Mouse (Mus musculus): Measurements from ENCODE around the gene Nkapd1.

The Nkapd1 gene

GRCm38 (mm10) chr9:50601536-50601935 is 15.7 kb downstream of the Nkapd1 start:
- DNase-seq: no peak

GRCm38 (mm10) chr9:50596973-50597372 is 20.3 kb downstream of the Nkapd1 start:
- DNase-seq: no peak

- DNase-seq: no peak
Measured at GRCm38 (mm10) chr9:50594794-50595417, 22.4 kb downstream of the Nkapd1 start.

- no peak for DNase-seq
Measured at GRCm38 (mm10) chr9:50593544-50593943, 23.7 kb downstream of the Nkapd1 start.

GRCm38 (mm10) chr9:50592955-50593354 is 24.3 kb downstream of the Nkapd1 start:
- DNase-seq: no peak

- DNase-seq: no peak
Measured at GRCm38 (mm10) chr9:50590856-50591518, 26.3 kb downstream of the Nkapd1 start.

GRCm38 (mm10) chr9:50586955-50587354 is 30.3 kb downstream of the Nkapd1 start:
- no peak for DNase-seq

- no peak for DNase-seq
Measured at GRCm38 (mm10) chr9:50585145-50585818, 32.0 kb downstream of the Nkapd1 start.

GRCm38 (mm10) chr9:50580370-50580769 is 36.9 kb downstream of the Nkapd1 start:
- DNase-seq: no peak

- no peak for DNase-seq
Measured at GRCm38 (mm10) chr9:50569599-50570525, 47.4 kb downstream of the Nkapd1 start.

GRCm38 (mm10) chr9:50567881-50568280 is 49.4 kb downstream of the Nkapd1 start:
- no peak for DNase-seq

GRCm38 (mm10) chr9:50567372-50567771 is 49.9 kb downstream of the Nkapd1 start:
- no peak for DNase-seq

- no peak for DNase-seq
Measured at GRCm38 (mm10) chr9:50565940-50566339, 51.3 kb downstream of the Nkapd1 start.

- DNase-seq: no peak
Measured at GRCm38 (mm10) chr9:50565173-50565572, 52.1 kb downstream of the Nkapd1 start.

- no peak for DNase-seq
Measured at GRCm38 (mm10) chr9:50561918-50562360, 55.3 kb downstream of the Nkapd1 start.

- no peak for DNase-seq
Measured at GRCm38 (mm10) chr9:50561145-50561917, 55.9 kb downstream of the Nkapd1 start, which contains the start of gene Tex12. Gene Tex12, minus strand, starts transcription at chr9:50561325.
